Mouse (Mus musculus): Measurements from ENCODE around the gene Ace.

DNA sequence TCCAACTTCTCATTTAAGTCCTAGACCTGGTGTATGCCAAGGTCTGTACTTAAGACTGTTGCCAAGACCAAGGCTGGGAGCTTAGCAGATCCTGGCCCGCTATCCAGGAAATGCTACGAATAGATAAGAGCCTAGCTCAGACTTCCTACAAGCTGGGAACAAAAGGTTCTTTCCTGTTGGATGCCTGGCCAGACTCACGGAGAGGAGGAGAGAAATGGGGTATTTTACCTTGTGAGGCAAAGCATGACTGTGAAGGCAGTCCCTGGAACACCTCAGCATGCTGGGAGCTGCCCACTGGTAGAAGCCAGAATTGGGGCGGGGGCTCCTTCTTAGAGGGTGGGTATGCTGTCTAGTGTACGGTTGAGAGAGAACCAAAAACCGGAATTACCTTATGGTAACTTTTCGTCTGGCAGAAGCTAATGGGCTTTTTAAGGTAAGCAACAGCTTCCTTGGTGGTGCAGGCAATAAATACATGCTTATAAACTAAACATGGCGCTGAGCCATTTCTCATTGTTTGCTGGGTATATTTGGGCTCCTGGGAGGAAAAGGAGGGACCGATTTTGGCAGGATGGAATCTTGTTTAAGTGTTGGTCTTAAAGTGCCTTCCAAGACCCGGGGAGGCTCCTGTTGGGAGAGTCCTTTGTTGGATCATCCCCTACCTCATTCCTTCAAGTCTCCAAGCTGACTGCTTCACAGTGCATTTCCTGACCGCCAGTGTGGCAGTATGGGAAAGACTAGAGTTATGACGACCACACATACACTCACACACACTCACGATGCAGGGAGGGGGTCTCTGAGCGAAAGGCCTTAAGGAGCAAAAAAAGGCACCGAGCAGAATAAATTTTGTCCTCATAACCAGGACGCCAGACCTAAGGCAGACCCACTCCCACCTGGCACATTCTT is 22.7 kb upstream of the Ace start:
- TF ChIP-seq CTCF (IDR thresholded peaks at IDR 0.05; ENCODE audit: low read depth) = no peak
- TF ChIP-seq EP300 (optimal IDR thresholded peaks at IDR 0.05) = no peak
